Mouse (Mus musculus) olfactory bulb, adult 2 months (tissue): ENCODE measurements around the gene Larp1b.

Experiments used
- CTCF ChIP-seq: fragments of 200-500 bp; IDR thresholded peaks from 2 replicates; pipeline ENCODE4 v1.5.1; 2012; ENCODE audit warnings: low read depth, mild to moderate bottlenecking, low read length, moderate library complexity; ENCODE audit not compliant: insufficient read depth
- POLR2A ChIP-seq: fragments of 200-500 bp; IDR thresholded peaks from 2 replicates; pipeline ENCODE4 v1.6.1; 2012; ENCODE audit warnings: mild to moderate bottlenecking, low read depth, low read length, moderate library complexity; ENCODE audit not compliant: insufficient read depth

DNA sequence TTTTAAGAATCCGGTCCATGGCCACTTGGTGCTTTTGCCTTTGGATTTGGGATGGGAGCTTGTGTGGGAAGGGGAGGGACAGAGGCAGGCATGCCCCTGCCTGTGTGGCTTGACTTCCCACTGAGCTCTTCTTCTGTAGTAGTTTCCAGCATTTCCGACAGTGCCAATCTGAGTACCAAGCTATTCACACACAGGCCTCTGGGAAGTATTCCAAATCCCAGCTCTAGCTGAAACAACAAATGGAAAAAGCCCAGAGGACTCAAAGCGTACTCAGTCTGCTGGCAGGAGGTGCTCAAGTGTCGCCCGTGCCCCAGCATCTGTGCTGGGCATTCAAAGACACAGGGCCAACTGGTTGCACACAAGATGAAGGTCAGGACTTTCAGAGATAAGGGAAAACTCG is 72.4 kb downstream of the Larp1b start:
- TF ChIP-seq POLR2A (no peak), CTCF (no peak)
